Mouse (Mus musculus) embryonic facial prominence, embryonic 12.5 days (tissue): ENCODE data around the gene Ptcd2. TPM values are rescaled to one million over a fixed set of nuclear protein-coding genes. Genes with fewer than 3 reads are reported as not detected.

Source experiments
- ATAC-seq: fragments of 200-750 bp; cut with Nextera tagmentation; 2 replicates; pipeline ENCODE4 v1.8.0; 2017; ENCODE audit not compliant: insufficient number of reproducible peaks, insufficient read depth, low FRiP score, low TSS enrichment
- H3K27ac ChIP-seq: fragments of 300-500 bp; sonication (generic); 2 replicates; pipeline ENCODE4 v1.5.1; 2016; ENCODE audit warnings: mild to moderate bottlenecking
- H3K27me3 ChIP-seq: fragments of 300-500 bp; sonication (generic); 2 replicates; pipeline ENCODE4 v1.6.1; 2016; ENCODE audit warnings: mild to moderate bottlenecking, moderate library complexity
- H3K36me3 ChIP-seq: fragments of 300-500 bp; sonication (generic); 2 replicates; pipeline ENCODE4 v1.6.1; 2016; ENCODE audit warnings: mild to moderate bottlenecking
- H3K4me1 ChIP-seq: fragments of 300-500 bp; sonication (generic); 2 replicates; pipeline ENCODE4 v1.6.1; 2016
- H3K4me2 ChIP-seq: fragments of 300-500 bp; sonication (generic); replicated peaks from 2 replicates; pipeline ENCODE4 v1.6.1; 2016; ENCODE audit warnings: mild to moderate bottlenecking, moderate library complexity
- H3K4me3 ChIP-seq: fragments of 300-500 bp; sonication (generic); 2 replicates; pipeline ENCODE4 v1.5.1; 2016; ENCODE audit warnings: mild to moderate bottlenecking
- H3K9ac ChIP-seq: fragments of 300-500 bp; sonication (generic); 2 replicates; pipeline ENCODE4 v1.6.1; 2016; ENCODE audit warnings: mild to moderate bottlenecking, moderate library complexity
- H3K9me3 ChIP-seq: fragments of 300-500 bp; sonication (generic); 2 replicates; pipeline ENCODE4 v1.6.1; 2016; ENCODE audit warnings: mild to moderate bottlenecking, moderate library complexity
- WGBS: fragments of 180-500 bp; shearing (Covaris S2); methylation state at CpG from one replicate; pipeline ENCODE4 v1.1.7; 2016; 5-methylcytosine and 5-hydroxymethylcytosine counted together
- polyA plus RNA-seq: library from polyadenylated mRNA; unstranded; fragments of >200 nt; fragmentation: Nextera tagmentation; extraction: Ambion mirVana; gene quantifications from 2 replicates; pipeline ENCODE4 v1.2.1, GENCODE M21; 2016

The Ptcd2 gene
- polyA plus RNA-seq, result 46.4 and 47.9 TPM in 2 replicates

DNA sequence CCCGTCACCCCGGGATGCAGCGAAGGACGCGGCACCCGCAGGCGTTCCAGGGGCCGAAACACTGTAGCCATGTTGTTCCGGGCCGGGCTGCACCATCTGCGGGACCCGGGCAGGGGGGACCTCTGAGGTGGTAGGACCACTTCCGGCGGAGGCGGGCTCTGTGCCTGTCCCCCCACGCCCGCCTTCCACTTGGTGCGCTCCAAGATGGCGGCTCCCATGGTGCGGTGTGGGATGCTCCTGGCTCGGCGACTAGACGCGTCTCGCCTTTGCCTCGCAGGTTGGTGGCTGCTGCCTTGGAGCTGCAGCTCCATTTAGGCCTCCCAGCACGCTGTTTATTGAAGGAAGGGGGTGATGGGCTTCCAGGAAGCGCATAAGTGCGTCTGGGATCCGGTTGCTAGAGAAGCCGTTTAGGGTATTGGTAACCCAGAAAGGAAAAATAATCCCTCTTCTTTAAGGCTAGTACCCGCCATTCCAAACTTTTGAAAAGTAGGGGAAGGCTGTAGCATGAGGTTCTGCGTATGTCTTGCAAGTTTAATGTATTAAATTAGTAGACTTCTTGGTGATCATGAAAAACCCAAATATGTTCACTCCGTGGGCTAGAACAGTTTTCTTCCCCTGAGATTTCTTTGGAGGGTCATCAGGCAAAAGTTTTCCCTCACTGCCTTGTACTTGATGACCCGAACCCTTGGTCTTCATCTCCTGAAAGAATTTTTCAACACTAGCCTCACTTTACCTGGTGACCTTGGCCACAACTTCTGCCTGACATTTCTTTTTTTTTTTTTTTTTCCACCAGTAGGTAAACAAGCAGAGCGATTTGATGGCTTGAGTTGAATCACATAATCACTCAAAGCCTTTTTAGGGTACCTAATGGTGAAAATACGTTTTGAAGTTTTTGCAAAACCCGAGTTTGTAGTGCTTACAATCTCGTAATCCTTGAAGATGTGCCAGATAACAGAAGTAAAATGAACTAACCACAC, at the start of gene Ptcd2, which contains the start of gene Mrps27:
TSS of gene Ptcd2 (minus strand) at position 107 of the 977 bp plus-strand sequence.
TSS of gene Mrps27 (plus strand) at position 188 of the 977 bp plus-strand sequence.
- Histone ChIP-seq H3K9me3 (no peaks in the 10 kb centered on the region), H3K4me3 (peak within 1 kb of the TSS; percentile 85), H3K9ac (peak within 1 kb of the TSS; percentile 79), H3K36me3 (peaks cover 32% of the 10 kb centered on the region), H3K27me3 (no peaks in the 10 kb centered on the region), H3K4me2 (peak within 1 kb of the TSS; percentile 61), H3K27ac (peak within 1 kb of the TSS; percentile 88), H3K4me1 (peaks cover 11% of the 10 kb centered on the region)
- peak; percentile 95 for ATAC-seq
- 2% methylated on average over 39 of the region's 39 CpGs for WGBS

DNA sequence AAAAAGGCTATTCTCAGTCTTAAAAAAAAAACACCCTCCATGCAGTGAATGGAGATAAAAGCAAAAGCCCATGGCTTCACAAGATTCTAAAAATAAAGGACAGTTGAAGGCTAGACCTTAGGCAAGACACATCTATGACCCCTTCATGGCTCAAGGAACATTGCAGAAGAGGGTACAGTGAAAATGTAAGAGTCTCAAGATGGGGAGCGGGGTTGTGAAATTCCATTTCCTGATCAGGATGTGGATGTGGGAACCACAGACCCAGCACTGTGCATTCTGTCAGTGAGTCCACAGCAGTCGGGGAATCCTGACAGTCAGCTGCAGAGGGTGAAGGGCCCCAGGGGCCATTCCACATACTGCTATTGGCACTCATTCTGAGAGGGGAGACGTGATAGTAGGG, 48.6 kb upstream of the Ptcd2 start:
- H3K9me3 ChIP-seq, result no peaks in the 10 kb centered on the region
- H3K4me3 ChIP-seq, result no peak overlapping the region
- H3K4me1 ChIP-seq, result peaks cover 16% of the 10 kb centered on the region
- H3K27ac ChIP-seq, result no peak overlapping the region
- no peaks in the 10 kb centered on the region for H3K27me3 ChIP-seq
- no peak overlapping the region for H3K9ac ChIP-seq
- H3K4me2 ChIP-seq, result no peak overlapping the region
- no peaks in the 10 kb centered on the region for H3K36me3 ChIP-seq
- 76% methylated on average over 3 of the region's 3 CpGs for WGBS
- ATAC-seq, result peak; percentile 35; the same call in 1 of the 2 replicates

DNA sequence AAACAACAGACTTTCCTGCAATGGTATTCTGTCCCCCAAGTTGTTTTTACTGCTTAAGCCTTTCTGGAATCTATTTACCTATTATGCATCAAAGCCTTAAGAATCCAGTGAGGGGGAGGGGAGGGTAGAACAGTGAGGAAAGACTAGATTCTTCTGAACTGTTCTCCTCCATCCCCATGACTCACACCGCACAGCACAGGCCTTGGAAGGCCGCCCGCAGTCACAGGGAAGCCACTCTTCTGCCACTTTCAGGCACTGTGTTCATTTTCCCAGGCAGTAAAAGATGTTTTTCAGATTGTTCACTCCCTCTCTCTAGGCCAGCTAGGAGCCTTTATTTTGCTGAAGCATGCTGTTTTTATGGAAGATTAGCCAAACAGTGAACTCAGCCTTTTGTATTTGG, 46.9 kb upstream of the Ptcd2 start:
- 82% methylated on average over 3 of the region's 3 CpGs for WGBS
- ATAC-seq, result no peak
- peaks cover 16% of the 10 kb centered on the region for H3K4me1 ChIP-seq
- no peak overlapping the region for H3K4me2 ChIP-seq
- H3K27me3 ChIP-seq, result no peaks in the 10 kb centered on the region
- no peaks in the 10 kb centered on the region for H3K36me3 ChIP-seq
- H3K27ac ChIP-seq, result 0 out of 2 replicates have a peak overlapping the region, but pooled peaks have one; percentile 54
- H3K9me3 ChIP-seq, result no peaks in the 10 kb centered on the region
- no peak overlapping the region for H3K9ac ChIP-seq
- no peak overlapping the region for H3K4me3 ChIP-seq

DNA sequence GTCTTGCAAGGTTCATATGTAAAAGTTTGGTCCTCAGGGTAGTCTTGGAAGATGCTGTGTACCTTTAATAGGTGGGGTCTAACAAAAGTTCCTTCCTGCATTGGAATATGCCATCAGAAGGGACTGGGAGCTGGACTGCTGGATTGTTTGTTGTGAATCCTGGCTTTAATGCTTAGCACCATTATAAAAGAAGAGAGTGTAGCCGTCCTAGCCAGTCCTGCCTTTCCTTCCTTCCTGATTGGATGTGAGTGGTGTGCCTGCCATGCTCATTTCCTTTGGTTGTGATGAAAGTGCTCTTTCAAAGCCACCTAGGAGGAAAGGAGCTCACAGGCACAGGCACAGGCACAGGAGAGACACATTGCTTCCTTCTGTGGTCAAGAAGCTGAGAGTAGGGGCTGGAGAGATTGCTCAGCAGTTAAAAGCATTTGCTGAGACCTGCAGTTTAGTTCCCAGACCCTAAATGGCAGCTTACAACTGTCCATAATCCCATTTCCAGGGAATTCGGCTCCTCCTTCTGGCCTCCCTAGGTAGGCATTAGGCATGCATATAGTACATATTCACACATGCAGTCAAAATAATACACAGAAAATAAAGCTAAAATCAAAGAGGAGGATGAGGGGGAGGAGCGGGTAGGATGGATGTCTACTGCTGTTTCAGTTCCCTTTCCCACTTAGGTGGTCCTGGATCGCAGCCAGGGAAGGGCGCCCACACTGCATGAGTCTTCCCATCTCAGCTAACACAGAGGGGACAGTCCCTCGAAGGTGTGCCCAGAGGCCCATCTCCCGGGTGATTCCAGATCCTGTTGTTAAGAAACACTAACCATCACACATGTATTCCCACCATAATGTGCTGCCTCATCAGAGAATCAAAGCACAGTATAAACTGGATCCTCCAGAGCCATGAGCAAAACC, 43.7 kb upstream of the Ptcd2 start:
- peaks cover 6% of the 10 kb centered on the region for H3K36me3 ChIP-seq
- no peak overlapping the region for H3K9ac ChIP-seq
- no peak overlapping the region for H3K4me2 ChIP-seq
- ATAC-seq, result no peak
- H3K4me3 ChIP-seq, result no peak overlapping the region
- no peaks in the 10 kb centered on the region for H3K27me3 ChIP-seq
- no peak overlapping the region for H3K27ac ChIP-seq
- H3K4me1 ChIP-seq, result peaks cover 5% of the 10 kb centered on the region; the same call in 1 of the 2 replicates
- no peaks in the 10 kb centered on the region for H3K9me3 ChIP-seq
- 77% methylated on average over 7 of the region's 7 CpGs for WGBS

DNA sequence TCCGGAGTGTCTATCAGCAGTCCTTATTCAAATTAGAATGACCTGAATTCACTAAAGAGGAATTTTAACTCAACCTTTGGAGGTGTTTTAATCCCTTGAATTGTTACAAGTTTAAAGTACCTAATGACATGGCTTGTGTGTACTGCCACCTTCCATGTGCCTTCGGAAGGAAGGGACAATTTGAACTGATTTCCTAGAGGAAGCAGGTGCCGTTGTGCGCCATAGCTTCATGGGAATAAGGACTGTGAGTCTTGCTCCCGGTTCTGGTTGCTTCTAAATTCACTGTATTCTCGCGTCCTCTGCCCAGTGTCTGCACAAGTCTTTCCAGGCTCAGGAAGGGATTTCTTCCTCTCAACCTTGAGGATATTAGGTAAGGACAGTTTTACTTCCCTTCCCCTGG, 41.8 kb upstream of the Ptcd2 start:
- Histone ChIP-seq H3K27me3 (no peaks in the 10 kb centered on the region), H3K4me2 (no peak overlapping the region), H3K27ac (no peak overlapping the region), H3K9ac (no peak overlapping the region), H3K4me1 (peaks cover 3% of the 10 kb centered on the region; the same call in 1 of the 2 replicates), H3K36me3 (peaks cover 6% of the 10 kb centered on the region), H3K4me3 (no peak overlapping the region), H3K9me3 (no peaks in the 10 kb centered on the region)
- 87% methylated on average over 7 of the region's 7 CpGs for WGBS
- no peak for ATAC-seq

DNA sequence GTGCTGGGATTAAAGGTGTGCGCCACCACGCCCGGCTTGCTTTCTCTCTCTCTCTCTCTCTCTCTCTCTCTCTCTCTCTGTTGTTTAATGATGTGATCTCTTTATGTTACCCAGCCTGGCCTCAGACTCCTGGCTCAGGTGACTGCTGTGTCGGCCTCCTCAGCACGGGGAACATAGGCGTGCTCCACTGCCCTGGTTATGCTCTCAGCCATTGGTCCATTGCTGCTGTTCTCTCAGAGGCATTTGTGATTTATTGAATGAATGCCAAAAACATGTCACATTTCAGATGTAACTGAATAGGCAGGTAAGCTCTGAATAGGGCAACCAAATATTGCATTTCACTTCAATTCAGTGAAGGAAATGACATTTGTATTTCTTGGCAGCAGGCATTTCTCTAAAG, 41.4 kb upstream of the Ptcd2 start:
- ATAC-seq, result peak; percentile 56; the same call in 1 of the 2 replicates
- H3K9ac ChIP-seq, result no peak overlapping the region
- no peak overlapping the region for H3K4me2 ChIP-seq
- H3K4me1 ChIP-seq, result no peaks in the 10 kb centered on the region
- H3K36me3 ChIP-seq, result peaks cover 6% of the 10 kb centered on the region
- whole genome bisulfite sequencing, result 84% methylated on average over 6 of the region's 6 CpGs
- no peaks in the 10 kb centered on the region for H3K9me3 ChIP-seq
- H3K27ac ChIP-seq, result no peak overlapping the region
- H3K27me3 ChIP-seq, result no peaks in the 10 kb centered on the region
- H3K4me3 ChIP-seq, result no peak overlapping the region

DNA sequence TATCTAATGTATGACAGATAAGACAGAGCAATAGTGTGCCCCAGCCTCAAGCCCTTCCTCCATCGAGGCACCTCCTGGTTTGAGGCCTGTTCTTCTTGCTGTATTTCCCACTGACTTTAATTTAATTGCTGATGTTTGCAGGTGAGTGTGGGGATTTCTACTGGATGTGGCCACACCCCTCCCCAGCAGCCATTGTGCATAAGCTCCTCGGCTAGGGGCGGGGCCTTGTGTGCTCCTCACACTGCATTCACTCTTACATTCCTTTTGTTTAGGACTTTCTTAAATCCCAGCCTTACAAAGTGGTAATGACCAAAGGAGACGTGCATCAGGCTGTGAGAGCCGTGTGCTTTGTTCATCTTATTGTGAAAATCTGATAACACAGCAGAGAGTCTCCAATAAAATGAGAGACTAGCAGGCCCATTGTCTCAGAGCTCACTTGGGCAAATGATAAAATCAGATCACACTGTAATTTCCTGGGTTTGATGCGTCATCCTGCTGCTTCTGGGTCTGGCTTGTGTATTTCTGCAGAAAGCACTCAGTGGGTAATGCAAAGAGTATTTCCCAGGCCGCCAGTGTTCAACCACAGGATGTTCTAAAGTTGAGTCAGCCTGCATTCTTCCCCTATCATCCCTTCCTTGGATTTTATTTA, 40.2 kb upstream of the Ptcd2 start:
- ATAC-seq, result no peak
- 75% methylated on average over 7 of the region's 7 CpGs for WGBS

DNA sequence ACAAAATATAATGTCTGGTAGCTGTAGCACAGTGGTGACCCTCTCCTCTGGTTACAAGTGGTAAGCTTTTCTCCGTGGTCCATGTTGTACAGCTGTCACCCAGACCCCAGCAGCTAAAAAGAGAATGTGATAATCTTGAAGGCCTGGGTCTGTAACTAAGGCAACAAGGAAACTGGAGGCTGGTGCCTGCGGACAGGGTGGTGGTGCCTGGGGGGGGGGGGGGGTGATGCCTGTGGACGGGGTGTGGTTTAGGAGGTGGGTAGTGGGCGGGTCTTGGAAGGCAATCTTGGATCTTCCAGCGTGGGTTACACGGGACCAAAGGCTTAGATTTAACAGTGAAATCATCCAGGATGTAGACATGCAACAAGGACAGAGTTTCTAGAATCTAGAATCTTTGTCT, 37.9 kb upstream of the Ptcd2 start:
- no peak overlapping the region for H3K4me2 ChIP-seq
- no peak overlapping the region for H3K9ac ChIP-seq
- WGBS, result 61% methylated on average over 6 of the region's 6 CpGs
- H3K27me3 ChIP-seq, result no peaks in the 10 kb centered on the region
- peaks cover 13% of the 10 kb centered on the region for H3K36me3 ChIP-seq
- H3K27ac ChIP-seq, result no peak overlapping the region
- no peaks in the 10 kb centered on the region for H3K4me1 ChIP-seq
- no peak overlapping the region for H3K4me3 ChIP-seq
- no peaks in the 10 kb centered on the region for H3K9me3 ChIP-seq
- no peak for ATAC-seq

More for the DNA sequence above, 40.2 kb upstream of the Ptcd2 start:
- no peak overlapping the region for H3K4me3 ChIP-seq
- H3K4me1 ChIP-seq, result no peaks in the 10 kb centered on the region
- no peaks in the 10 kb centered on the region for H3K27me3 ChIP-seq
- H3K9ac ChIP-seq, result no peak overlapping the region
- H3K9me3 ChIP-seq, result no peaks in the 10 kb centered on the region
- H3K36me3 ChIP-seq, result peaks cover 8% of the 10 kb centered on the region
- no peak overlapping the region for H3K27ac ChIP-seq
- no peak overlapping the region for H3K4me2 ChIP-seq

DNA sequence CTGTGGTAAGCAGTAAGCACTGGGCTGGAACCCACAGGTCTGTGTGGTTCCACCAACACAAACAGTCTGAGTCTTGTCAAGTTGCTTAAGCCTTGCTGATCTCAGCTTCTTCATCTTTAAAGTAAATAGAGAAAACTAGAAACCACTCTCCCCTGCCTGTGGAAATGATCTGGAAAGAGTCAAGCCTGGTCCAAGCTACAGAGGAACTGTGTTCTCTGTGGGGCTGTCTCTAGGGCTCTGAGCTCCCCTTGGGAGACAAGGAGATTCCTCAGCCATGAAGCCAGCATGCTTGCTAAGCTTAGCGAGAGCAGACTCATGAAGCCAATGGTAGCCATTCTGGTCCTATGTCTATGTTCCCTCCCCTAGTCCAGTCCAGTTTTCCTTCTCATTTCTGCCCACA, 33.7 kb upstream of the Ptcd2 start:
- Histone ChIP-seq H3K4me3 (no peak overlapping the region), H3K27ac (no peak overlapping the region), H3K27me3 (no peaks in the 10 kb centered on the region), H3K36me3 (peaks cover 7% of the 10 kb centered on the region; the same call in 1 of the 2 replicates), H3K9ac (no peak overlapping the region), H3K4me1 (peaks cover 12% of the 10 kb centered on the region), H3K9me3 (no peaks in the 10 kb centered on the region), H3K4me2 (no peak overlapping the region)
- 95% methylated on average over 1 of the region's 1 CpGs for WGBS
- ATAC-seq, result no peak

DNA sequence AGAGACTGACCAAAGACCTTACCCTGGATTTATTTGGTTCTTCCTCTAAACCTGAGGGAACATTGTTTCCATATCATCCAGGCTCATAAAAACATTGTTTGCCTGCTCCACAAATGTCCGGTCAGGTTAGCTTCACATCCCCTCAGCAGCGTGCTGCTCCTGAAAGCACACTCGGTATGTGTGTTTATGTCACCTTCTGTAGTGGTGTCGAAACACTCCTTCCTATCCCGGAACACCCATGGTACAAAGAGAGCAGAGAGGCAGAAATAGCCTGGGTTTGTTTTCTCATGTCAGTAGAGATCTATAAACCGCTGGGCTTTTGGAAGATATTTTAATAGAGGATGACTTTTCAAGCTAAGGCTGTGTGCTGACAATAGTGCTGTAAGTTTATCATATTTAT, 32.5 kb upstream of the Ptcd2 start:
- H3K27me3 ChIP-seq, result no peaks in the 10 kb centered on the region
- H3K4me3 ChIP-seq, result no peak overlapping the region
- H3K4me1 ChIP-seq, result peaks cover 13% of the 10 kb centered on the region
- H3K36me3 ChIP-seq, result peaks cover 7% of the 10 kb centered on the region; the same call in 1 of the 2 replicates
- H3K4me2 ChIP-seq, result no peak overlapping the region
- ATAC-seq, result no peak
- 89% methylated on average over 6 of the region's 6 CpGs for WGBS
- H3K27ac ChIP-seq, result no peak overlapping the region
- H3K9ac ChIP-seq, result no peak overlapping the region
- H3K9me3 ChIP-seq, result no peaks in the 10 kb centered on the region

DNA sequence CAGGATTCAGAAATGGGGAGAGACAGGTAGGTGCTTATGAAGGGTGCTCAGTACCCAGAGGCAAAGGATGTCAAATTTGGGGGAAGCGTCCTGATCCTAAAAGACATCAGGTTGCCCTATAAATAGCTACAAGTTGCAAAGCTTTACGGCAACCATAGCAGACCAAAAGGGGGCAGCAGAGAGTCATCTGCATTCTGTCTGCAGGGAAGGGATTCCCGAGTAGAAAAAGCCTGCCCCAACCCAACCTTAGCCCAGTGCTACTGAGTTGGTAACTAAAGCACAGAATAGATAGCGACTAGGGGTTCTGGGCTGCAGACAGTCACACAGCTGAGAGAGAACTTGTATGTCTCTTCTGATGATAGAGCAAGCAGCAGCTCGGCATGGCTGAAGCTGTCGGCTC, 31.0 kb upstream of the Ptcd2 start:
- no peak for ATAC-seq
- WGBS, result 37% methylated on average over 6 of the region's 6 CpGs
- H3K4me3 ChIP-seq, result no peak overlapping the region
- H3K27me3 ChIP-seq, result no peaks in the 10 kb centered on the region
- H3K36me3 ChIP-seq, result peaks cover 7% of the 10 kb centered on the region; the same call in 1 of the 2 replicates
- no peak overlapping the region for H3K4me2 ChIP-seq
- H3K9ac ChIP-seq, result no peak overlapping the region
- H3K9me3 ChIP-seq, result no peaks in the 10 kb centered on the region
- H3K27ac ChIP-seq, result no peak overlapping the region
- H3K4me1 ChIP-seq, result peaks cover 13% of the 10 kb centered on the region
